Mouse (Mus musculus) monocyte, adult 5-6 weeks (primary cell): ENCODE results near the gene 4930535I16Rik. TPM values are rescaled to one million over a fixed set of nuclear protein-coding genes. Genes with fewer than 3 reads are reported as not detected.

Experiments used
- ATAC-seq: fragments of 153-309, 156-312 bp; replicated peaks from 2 replicates; pipeline ENCODE4 v1.8.0; 2017; ENCODE audit warnings: mild to moderate bottlenecking; ENCODE audit not compliant: low TSS enrichment, insufficient number of reproducible peaks, severe bottlenecking, poor library complexity, low FRiP score
- total RNA-seq: library from RNA; stranded (forward); fragments of 200-1000, 200-491, 200-594 nt; gene quantifications from 3 replicates; pipeline ENCODE4 v1.2.3, GENCODE M21; 2017

The 4930535I16Rik gene
- total RNA-seq, 1 experiment from 2014 or later, result not detected

DNA sequence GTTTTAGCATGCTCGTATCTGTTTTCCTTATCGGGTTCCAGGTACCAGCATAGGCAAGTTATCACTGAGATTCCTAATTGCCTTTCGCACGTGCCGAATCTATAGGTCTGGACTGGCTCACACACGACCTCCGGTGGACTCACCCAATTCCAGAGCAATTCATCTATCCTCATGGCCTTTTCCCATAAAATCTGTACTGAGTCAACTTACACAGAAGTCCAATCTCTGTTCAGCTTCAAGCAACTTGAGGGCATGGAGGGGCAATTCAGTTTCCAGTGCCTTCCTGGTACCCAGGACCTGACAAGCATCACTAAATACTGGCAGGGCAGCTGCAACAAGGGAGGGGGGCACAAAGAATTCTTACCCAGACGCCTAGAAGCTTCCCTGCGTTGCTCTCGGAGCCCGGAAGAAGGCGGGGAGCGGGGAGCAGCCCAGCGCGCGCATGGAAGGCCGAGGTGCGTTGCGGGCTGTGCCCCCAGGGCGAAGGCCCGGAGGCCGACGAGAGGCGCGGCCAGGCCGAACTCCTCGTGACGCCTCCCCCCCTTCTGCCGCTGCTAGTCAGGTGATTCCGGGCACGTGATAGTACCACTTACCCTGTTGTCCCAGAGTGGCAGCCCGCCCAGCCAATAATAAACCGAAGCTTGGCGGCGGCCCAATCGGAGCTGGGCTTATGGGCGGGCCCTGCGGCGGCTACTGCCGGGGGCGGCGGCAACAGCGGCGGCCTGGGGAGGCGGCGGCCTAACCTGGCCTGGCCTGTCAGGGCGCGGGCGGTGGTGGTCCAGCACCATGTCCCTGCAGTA, 874 bp downstream of the 4930535I16Rik start, which contains the start of gene Rragc:
Gene Rragc (plus strand): TSS at position 699 of the 800 bp plus-strand sequence.
- peak; percentile 99 for ATAC-seq

DNA sequence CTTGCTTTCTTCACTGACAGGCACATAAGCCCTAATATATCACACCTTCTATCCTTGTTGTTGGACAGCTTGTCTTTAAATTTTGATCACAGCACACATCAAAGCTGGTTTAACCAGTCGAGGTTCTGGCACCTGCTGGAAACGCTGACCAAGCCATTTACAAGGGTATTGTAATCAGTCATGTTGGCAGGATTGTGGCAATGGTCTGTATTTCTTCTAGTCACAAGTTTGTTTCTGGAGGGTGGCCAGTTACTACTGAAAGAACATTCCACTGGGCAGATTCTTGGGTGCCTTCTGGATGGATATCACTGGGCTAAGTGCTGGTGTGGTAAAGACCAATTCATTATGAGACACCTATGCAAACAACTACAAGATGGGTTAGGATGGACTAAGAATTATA, 5.4 kb downstream of the 4930535I16Rik start:
- ATAC-seq, result no peak

DNA sequence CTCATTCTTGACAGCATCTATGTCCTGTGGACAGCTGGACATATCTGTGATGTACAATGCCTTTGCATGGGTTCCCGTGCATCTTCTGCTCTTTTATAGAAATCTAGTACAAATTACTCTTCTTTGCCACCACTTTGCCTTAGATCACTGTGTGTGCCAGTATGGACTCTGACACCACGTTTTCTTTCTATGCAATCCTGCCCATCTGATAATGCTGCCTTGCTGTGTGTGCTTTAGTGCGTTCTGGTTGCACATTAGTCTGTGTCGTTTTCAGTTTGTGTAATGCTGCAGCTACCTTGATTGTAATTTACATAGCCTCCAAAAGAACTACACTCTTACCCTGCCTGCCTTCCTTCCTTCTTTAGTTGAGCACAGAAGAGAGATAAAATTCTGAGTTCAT, 6.3 kb downstream of the 4930535I16Rik start:
- ATAC-seq, result no peak

DNA sequence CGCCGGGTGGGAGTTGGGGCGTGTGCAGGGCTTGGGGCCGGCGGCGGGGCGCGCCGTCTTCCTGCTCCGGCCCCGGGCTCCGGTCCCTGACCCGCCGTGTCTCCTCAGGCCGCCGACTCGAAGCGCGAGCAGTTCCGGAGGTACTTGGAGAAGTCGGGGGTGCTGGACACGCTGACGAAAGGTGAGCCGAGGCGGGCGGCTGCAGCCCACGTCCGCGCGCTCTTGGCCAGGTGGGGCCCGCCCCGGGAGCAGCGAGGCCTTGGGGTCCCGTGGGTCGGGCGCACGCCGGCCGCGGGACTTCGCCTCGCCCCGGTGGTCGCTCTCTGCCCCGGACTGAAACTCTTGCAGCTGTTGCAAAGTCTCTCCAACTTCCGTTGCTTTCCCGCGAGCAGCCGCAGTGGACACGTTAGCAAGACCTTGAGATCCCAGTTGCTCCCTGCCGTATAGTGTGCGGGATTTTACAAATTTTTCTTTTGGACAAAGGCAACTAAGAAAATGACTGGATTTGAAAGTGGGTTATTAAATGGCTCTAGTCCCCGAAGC, 12.6 kb downstream of the 4930535I16Rik start:
- no peak; the same call in 1 of the 2 replicates for ATAC-seq

DNA sequence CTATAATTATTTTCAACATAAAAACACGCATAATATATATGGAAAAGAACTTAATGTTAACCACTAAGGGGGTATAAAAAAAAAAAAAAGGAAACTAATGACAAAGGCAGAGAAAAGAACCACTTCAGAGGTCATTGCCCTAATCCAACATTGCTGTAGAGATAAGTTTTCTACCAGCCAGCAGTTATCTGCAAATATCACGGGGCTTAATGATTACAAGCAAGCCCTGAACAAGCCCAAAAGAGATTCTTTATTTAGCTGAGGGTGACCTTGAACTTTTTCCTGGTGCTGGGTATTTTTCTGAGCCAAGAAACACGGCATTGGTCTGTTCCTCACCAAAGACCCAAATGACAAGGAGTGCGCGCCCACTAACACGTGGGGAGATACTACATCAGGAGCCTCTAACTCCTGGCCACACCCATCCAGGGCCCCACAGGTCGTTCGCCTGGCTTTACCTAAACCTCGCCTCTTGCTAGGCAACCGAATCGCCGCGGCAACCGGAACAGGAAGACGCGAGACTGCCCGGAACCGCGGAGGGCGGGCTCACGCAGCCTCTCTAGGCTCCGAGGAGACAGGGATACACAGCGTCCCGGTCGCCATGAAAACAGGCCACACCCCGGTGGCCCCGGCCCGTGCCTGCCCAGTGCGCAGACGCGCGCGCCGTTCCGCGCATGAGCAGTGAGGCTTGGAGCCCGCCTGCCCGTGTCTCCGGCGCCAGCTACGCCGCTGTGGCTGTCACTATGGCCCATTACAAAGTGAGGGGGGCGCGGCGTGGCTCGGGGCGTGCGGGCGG, 13.3 kb downstream of the 4930535I16Rik start, which contains the start of gene Mycbp:
Gene Mycbp (plus strand): TSS at position 500 of the 793 bp plus-strand sequence.
- ATAC-seq, result peak; percentile 98

DNA sequence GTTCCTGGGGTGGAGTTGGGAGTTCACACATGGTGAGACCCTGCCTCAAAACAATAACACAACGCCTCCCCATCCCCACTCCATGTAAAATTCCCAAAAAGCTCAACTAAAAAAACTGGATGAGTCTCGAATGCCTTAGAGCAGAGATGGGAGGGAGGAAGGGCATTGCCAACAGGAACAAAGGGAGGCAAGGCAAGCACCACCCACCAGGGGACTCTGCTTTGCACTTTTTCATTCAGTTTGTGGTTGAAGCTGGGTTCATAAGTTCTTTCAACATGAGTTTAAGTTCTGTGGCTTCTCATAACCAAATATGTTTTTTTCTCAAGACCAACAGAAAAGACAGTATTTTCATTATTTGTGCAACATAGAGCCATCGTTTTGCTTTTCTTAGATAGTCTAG, 14.4 kb downstream of the 4930535I16Rik start:
- no peak for ATAC-seq

DNA sequence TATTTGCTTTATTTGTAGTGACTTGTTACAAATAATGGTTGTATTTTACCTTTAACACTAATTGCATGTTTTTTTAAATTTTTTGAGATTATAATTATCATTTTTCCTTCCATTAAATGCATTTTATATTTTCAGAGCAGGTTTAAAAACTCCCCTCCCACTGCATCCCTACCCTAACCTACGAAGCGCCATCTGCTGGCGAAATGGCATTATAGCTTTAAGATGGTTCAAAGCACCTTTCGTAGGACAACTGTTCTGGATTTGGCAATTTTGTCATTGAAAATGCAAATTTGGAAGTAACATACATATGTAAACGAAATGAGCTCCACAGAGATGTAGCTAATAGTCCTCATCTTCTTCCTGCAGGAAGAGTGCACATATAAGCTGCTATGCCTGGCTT, 19.1 kb downstream of the 4930535I16Rik start:
- no peak for ATAC-seq

DNA sequence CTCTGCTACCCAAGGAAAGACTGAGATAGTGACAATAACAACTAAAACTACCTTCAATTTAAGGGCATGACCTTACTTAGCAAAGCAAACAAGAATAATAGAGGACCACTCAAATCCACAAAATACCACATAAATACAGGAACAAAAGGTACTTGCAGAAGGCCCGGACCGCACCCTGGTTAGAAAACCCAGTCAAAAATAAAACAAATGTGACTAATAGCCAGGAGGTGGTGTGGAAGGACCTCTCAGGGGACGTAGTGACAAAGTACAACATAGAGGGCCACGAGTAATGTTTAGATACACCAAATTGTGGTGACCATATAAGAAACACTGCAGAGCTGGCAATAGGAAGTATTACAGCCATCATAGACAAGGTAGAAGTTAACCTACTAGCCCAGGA, 23.5 kb downstream of the 4930535I16Rik start:
- no peak for ATAC-seq

DNA sequence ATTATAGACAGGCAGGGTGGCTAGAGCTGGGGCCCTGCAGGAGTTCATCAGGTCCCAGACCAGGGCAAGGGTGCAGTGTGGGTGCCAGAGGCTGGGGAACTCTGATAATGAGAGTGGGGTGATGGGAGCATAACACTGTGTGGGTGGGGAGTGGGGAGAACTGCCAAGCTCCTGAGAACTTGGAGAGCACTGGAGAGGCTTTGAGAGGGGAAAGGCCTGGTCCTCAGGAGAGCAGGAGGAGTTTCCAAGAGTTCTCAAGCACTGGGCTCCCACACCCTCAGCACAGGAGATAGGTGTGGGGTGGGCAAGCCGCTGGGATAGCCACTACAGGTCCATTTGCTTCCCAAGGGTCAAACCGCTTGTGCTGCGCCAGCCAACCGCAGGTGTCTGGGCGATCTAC, 24.1 kb downstream of the 4930535I16Rik start:
- no peak for ATAC-seq

Other genes with a start within 250 kb of the 4930535I16Rik start
- gene Macf1, start 233.7 kb downstream of the 4930535I16Rik start, total RNA-seq, result 368 to 783 TPM (median 392 TPM) in 3 replicates
- 58.3 to 116 TPM (median 73.9 TPM) in 3 replicates for gene Ndufs5, start 199.8 kb downstream of the 4930535I16Rik start, total RNA-seq
- gene Akirin1, start 167.7 kb downstream of the 4930535I16Rik start, total RNA-seq, result 59.0 to 64.4 TPM (median 63.3 TPM) in 3 replicates
- not detected in 3 replicates for gene Rhbdl2, start 130.1 kb downstream of the 4930535I16Rik start, total RNA-seq
- 0.38 TPM in 1 of 3 replicates, not detected in the others for gene 4933427I04Rik, start 58.3 kb downstream of the 4930535I16Rik start, total RNA-seq
- 17.6 to 21.5 TPM (median 20.6 TPM) in 3 replicates for gene Mycbp, start 13.2 kb downstream of the 4930535I16Rik start, total RNA-seq
- 34.2 to 61.7 TPM (median 40.5 TPM) in 3 replicates for gene Rragc, start 576 bp downstream of the 4930535I16Rik start, total RNA-seq